Mouse (Mus musculus) bone marrow macrophage, adult 2 months (primary cell): ENCODE measurements around the gene Trim44.

ENCODE experiments used
- CTCF ChIP-seq: IDR thresholded peaks from 2 replicates; pipeline ENCODE4 v1.5.1; 2012; ENCODE audit warnings: low read depth, mild to moderate bottlenecking, low read length, moderate library complexity
- POLR2A ChIP-seq: IDR thresholded peaks from 2 replicates; pipeline ENCODE4 v1.6.1; 2012; ENCODE audit warnings: mild to moderate bottlenecking, low read depth, low read length, borderline replicate concordance

DNA sequence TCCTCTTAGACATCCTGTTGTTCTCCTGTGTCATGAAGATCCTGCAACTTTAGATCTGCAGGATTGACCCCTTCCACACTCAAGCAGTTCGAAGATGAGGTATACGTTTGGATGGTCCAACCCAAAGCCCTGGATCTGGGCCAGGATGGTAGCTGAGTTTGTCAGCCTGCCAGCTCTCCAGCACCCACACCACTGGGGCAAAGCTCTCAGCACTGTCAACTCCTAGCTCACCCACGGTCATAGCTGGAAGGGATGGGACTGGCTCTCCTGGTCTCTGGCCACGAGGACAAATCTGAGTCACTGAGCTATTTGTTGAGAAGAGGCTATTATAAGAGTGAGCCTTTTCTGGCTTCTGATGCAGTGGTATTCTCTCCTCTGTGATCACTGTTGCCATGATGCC, 155.0 kb downstream of the Trim44 start:
- no peak for TF ChIP-seq CTCF
- TF ChIP-seq POLR2A: no peak
